Mouse (Mus musculus) midbrain, embryonic 16.5 days (tissue): ENCODE measurements at regions not wholly inside any gene's neighbourhood (a gene's known extent, or its start where the extent isn't known, plus 50 kb on each side); places are given as distances from the start of the nearest gene placed in this dataset.

Experiments
- ATAC-seq: fragments of 200-750 bp; cut with Nextera tagmentation; 2 replicates; pipeline ENCODE4 v1.8.0; 2017; ENCODE audit warnings: moderate TSS enrichment
- H3K27ac ChIP-seq: fragments of 300-500 bp; sonication (generic); 2 replicates; pipeline ENCODE4 v1.5.1; 2014; ENCODE audit warnings: mild to moderate bottlenecking, low read length, mixed read lengths
- H3K27me3 ChIP-seq: fragments of 300-500 bp; sonication (generic); 2 replicates; pipeline ENCODE4 v1.6.1; 2014; ENCODE audit warnings: low read depth, low read length, mixed read lengths; ENCODE audit not compliant: control insufficient read depth, insufficient read depth
- H3K36me3 ChIP-seq: fragments of 300-500 bp; sonication (generic); 2 replicates; pipeline ENCODE4 v1.6.1; 2014; ENCODE audit warnings: mild to moderate bottlenecking, low read length, moderate library complexity, mixed read lengths; ENCODE audit not compliant: control insufficient read depth, insufficient read depth
- H3K4me1 ChIP-seq: fragments of 300-500 bp; sonication (generic); 2 replicates; pipeline ENCODE4 v1.6.1; 2014; ENCODE audit warnings: mild to moderate bottlenecking, low read length, mixed read lengths; ENCODE audit not compliant: control insufficient read depth, insufficient read depth
- H3K4me2 ChIP-seq: fragments of 300-500 bp; sonication (generic); 2 replicates; pipeline ENCODE4 v1.6.1; 2014; ENCODE audit warnings: mild to moderate bottlenecking, low read length, mixed read lengths
- H3K4me3 ChIP-seq: fragments of 300-500 bp; sonication (generic); 2 replicates; pipeline ENCODE4 v1.5.1; 2014; ENCODE audit warnings: low read depth, mild to moderate bottlenecking, low read length, moderate library complexity, mixed read lengths
- H3K9ac ChIP-seq: fragments of 300-500 bp; sonication (generic); 2 replicates; pipeline ENCODE4 v1.6.1; 2014; ENCODE audit warnings: low read depth, low read length, mixed read lengths
- H3K9me3 ChIP-seq: fragments of 300-500 bp; sonication (generic); replicated peaks from 2 replicates; pipeline ENCODE4 v1.6.1; 2014; ENCODE audit warnings: mild to moderate bottlenecking, low read length, mixed read lengths; ENCODE audit not compliant: control insufficient read depth, poor library complexity, severe bottlenecking
- WGBS: fragments of 180-500 bp; shearing (Covaris S2); extraction: QIAGEN DNeasy Blood & Tissue Kit; methylation state at CpG from one replicate; pipeline ENCODE4 v1.1.7; 2014; 5-methylcytosine and 5-hydroxymethylcytosine counted together

DNA sequence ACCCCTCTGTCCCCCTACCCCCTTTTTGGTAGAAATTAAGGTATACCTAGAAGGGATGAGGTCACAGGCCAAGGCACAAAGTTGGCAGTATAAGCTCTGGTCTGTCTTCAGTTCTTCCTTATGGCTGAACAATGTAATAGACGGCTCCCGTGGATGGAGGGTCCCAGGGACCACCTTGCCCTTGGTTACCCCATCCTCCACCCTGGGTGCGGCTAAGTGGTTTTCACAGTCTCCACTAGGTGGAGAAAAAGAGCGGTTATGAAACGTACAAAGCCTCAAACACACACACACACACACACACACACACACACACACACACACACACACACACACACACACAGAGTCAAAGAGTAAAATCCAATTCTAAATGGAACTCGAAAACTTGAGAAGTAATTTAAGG is 93.1 kb downstream of the Nog start:
- no peaks in the 10 kb centered on the region for H3K36me3 ChIP-seq
- H3K9ac ChIP-seq, result no peak overlapping the region
- WGBS, result 43% methylated on average over 6 of the region's 6 CpGs
- no peak overlapping the region for H3K4me3 ChIP-seq
- H3K4me1 ChIP-seq, result 0 out of 2 replicates have a peak, but pooled peaks cover 4% of the 10 kb centered on the region
- no peak overlapping the region for H3K27ac ChIP-seq
- H3K4me2 ChIP-seq, result no peak overlapping the region
- no peak for ATAC-seq
- H3K9me3 ChIP-seq, result no peaks in the 10 kb centered on the region
- H3K27me3 ChIP-seq, result no peaks in the 10 kb centered on the region

DNA sequence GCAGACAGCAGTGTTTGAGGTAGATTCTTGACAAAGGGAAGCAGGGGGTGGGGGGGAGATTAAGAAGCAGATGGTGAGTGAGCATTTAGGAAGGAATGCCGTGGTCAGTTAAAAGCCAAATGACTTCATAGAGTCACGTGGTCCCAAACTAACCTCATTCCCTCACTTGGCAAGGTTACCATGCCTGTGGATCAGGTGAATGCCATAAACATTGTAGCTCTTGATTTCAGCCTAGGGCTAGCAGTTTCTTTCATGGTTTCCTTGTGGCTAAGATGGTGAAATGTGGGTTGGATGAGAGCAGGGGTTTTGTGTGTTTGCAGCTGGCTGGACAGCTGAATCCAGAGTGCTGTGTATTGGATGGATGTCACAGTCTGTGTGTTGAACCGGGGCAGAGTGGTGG is 95.3 kb downstream of the Nog start:
- ATAC-seq, result no peak
- Histone ChIP-seq H3K27me3 (peaks cover 2% of the 10 kb centered on the region; the same call in 1 of the 2 replicates), H3K36me3 (no peaks in the 10 kb centered on the region), H3K4me3 (no peak overlapping the region), H3K4me1 (0 out of 2 replicates have a peak, but pooled peaks cover 4% of the 10 kb centered on the region), H3K27ac (no peak overlapping the region), H3K4me2 (no peak overlapping the region), H3K9ac (no peak overlapping the region), H3K9me3 (no peaks in the 10 kb centered on the region)
- 26% methylated on average over 3 of the region's 3 CpGs for WGBS

DNA sequence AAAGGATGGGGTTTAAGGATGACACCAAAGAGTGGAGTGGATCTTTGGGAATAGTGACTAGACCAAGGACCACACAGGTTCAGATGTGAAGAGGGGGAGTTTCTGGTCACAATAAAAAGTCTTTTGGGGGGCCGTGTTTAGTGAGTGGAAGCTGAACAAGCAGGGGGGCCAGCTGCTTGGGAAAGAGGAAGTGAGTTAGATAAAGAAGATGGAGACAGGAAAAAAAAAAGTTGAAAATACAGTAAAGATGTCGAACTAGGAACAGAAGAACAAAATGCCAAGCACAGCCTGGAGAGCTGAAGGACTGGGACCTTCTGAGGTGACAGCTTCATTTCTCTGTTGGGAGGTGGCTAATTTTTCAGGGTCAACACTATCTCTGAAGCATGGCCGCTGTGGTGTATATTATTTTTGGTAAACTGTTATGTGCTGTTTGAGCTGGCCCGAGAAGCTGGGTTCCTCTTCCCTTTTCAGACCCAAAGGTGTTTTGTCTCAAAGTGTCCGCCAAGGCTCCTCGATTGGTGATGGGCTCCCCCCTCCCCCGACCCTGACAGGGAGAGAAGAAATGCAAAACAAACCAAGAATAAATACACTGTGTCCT is 97.1 kb downstream of the Nog start:
- no peak overlapping the region for H3K27ac ChIP-seq
- H3K36me3 ChIP-seq, result no peaks in the 10 kb centered on the region
- 73% methylated on average over 7 of the region's 7 CpGs for WGBS
- 0 out of 2 replicates have a peak, but pooled peaks cover 4% of the 10 kb centered on the region for H3K4me1 ChIP-seq
- no peak overlapping the region for H3K4me2 ChIP-seq
- H3K4me3 ChIP-seq, result no peak overlapping the region
- ATAC-seq, result no peak
- H3K9ac ChIP-seq, result no peak overlapping the region
- H3K9me3 ChIP-seq, result no peaks in the 10 kb centered on the region
- H3K27me3 ChIP-seq, result peaks cover 2% of the 10 kb centered on the region; the same call in 1 of the 2 replicates

DNA sequence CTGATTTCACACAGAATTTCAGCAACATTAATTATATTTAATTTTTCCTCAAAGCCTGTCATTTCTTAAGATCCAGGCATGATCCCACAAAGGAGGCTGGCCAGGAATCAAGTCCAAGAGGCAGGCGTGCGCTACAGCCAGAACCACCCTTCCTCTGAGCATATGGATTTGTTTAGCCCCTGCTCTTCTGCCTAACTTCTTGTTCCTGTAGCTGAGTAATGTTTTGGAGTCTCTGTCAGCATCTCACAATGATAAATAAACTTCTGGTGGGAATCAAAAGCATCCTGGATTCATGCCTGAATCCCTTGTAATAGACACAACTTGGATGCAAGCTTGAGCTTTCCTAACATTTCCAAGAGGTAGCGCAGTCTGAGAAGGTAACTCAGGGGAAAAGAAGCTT is 101.7 kb downstream of the Nog start:
- ATAC-seq, result no peak
- no peaks in the 10 kb centered on the region for H3K4me1 ChIP-seq
- no peak overlapping the region for H3K27ac ChIP-seq
- 95% methylated on average over 3 of the region's 3 CpGs for WGBS
- H3K9me3 ChIP-seq, result 0 out of 2 replicates have a peak, but pooled peaks cover 2% of the 10 kb centered on the region
- H3K27me3 ChIP-seq, result peaks cover 2% of the 10 kb centered on the region; the same call in 1 of the 2 replicates
- no peak overlapping the region for H3K4me3 ChIP-seq
- H3K4me2 ChIP-seq, result no peak overlapping the region
- H3K36me3 ChIP-seq, result no peaks in the 10 kb centered on the region
- no peak overlapping the region for H3K9ac ChIP-seq

DNA sequence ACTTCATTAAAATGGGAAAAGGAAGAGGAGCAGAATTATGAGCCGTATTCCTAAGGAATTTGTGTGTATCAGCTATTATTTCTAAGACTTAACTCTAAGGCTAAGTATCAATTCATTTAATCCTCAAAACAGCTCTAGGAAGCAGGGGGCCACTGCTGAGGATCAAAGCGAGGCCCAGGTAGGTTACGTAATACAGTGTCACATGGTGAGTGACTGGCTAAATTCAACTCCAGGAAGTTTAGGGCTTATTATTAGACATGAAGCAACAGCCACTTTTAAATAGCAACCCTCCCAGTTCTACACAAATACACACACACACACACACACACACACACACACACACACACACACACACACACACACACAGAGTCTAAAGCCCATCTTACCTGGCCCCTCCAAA is 109.3 kb downstream of the Nog start:
- Histone ChIP-seq H3K27ac (no peak overlapping the region), H3K27me3 (no peaks in the 10 kb centered on the region), H3K4me2 (no peak overlapping the region), H3K9ac (no peak overlapping the region), H3K9me3 (0 out of 2 replicates have a peak, but pooled peaks cover 2% of the 10 kb centered on the region), H3K36me3 (no peaks in the 10 kb centered on the region), H3K4me3 (no peak overlapping the region), H3K4me1 (no peaks in the 10 kb centered on the region)
- WGBS, result 67% methylated on average over 3 of the region's 3 CpGs
- ATAC-seq, result no peak

DNA sequence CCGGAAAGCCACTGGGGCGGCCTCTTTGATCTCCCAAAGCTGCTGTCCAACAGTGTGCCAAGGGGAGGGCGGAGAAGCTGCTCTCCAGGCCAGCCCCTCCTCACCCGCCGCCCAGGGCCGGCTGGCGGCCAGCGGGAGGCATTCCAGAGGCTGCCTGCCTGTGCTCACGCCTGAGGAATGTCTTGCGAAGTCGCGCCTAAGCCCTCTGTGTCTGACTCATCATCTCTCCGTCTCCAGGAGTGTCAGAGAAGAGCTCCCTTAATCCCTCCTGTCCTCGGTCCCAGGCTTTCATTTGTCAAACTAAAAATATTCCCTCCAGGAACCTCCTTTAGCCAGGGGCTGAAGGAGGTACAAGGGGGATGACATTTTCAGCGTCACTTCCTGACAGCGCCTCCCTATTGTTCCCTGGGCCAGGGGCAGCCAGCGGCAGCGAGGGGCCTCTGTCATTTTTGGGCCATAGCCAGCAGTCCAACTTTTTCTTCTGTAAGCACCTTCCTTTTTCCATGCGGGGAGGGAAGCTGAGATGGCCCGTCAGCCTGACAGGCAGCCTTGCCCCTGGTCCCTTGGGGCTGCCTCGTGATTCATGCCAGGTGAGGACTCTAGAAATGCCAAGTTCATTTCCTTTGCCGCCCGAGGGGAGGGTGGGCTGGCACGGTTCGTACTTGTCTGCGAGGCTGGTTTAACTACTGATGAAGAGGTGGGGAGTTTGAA is 113.4 kb downstream of the Gm525 start:
- Histone ChIP-seq H3K9me3 (no peaks in the 10 kb centered on the region), H3K36me3 (no peaks in the 10 kb centered on the region), H3K9ac (no peak overlapping the region), H3K4me3 (no peak overlapping the region), H3K4me1 (peaks cover 8% of the 10 kb centered on the region), H3K4me2 (peak overlapping the region; percentile 40), H3K27ac (no peak overlapping the region), H3K27me3 (no peaks in the 10 kb centered on the region)
- ATAC-seq, result peak; percentile 75
- 9% methylated on average over 25 of the region's 26 CpGs for WGBS

DNA sequence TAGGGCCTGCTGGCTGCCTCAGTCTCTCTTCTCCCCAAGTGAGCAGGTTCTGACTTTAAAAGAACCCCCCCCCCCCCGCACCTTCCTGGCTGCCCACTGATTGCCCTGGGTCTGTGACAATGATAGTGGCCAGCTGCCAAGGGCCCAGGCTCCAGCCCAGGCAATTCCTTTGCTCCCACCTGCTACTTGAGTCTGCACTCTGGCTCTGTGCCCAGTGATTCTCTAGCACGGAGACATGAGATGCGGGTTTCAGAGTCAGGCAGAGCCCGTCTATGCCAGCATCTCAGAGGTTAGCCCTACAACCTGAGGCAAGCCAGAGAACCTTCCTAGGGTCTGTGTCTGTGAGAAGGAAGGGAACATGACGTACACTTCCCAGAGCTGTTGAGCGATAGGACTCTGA is 112.2 kb downstream of the Gm525 start:
- H3K36me3 ChIP-seq, result no peaks in the 10 kb centered on the region
- no peak overlapping the region for H3K4me2 ChIP-seq
- 58% methylated on average over 6 of the region's 6 CpGs for whole genome bisulfite sequencing
- no peak overlapping the region for H3K9ac ChIP-seq
- H3K9me3 ChIP-seq, result no peaks in the 10 kb centered on the region
- ATAC-seq, result no peak
- no peak overlapping the region for H3K4me3 ChIP-seq
- H3K27ac ChIP-seq, result no peak overlapping the region
- H3K4me1 ChIP-seq, result peaks cover 8% of the 10 kb centered on the region
- H3K27me3 ChIP-seq, result no peaks in the 10 kb centered on the region

DNA sequence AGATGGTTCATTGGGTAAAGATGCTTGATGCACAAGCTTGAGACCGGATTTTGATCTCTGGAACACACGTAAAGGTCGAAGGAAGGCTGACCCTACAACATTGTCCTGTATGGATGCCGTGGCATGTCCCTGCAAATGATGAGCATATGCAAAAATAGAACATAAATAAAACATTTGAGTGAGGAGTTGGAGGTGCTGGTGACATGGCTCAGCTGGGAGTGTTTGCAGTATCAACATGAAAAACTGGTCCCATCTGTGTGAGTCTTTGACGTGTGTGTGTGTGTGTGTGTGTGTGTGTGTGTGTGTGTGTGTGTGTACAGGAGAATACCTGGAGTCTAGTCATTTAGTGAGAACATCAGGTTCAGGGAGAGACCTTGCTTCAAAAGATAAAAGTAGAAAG is 107.8 kb downstream of the Gm525 start:
- Histone ChIP-seq H3K27ac (no peak overlapping the region), H3K4me2 (no peak overlapping the region), H3K4me1 (peaks cover under 1% of the 10 kb centered on the region; the same call in 1 of the 2 replicates), H3K9ac (no peak overlapping the region), H3K36me3 (no peaks in the 10 kb centered on the region), H3K27me3 (no peaks in the 10 kb centered on the region), H3K4me3 (no peak overlapping the region), H3K9me3 (no peaks in the 10 kb centered on the region)
- ATAC-seq, result no peak
- 90% methylated on average over 5 of the region's 5 CpGs for WGBS

DNA sequence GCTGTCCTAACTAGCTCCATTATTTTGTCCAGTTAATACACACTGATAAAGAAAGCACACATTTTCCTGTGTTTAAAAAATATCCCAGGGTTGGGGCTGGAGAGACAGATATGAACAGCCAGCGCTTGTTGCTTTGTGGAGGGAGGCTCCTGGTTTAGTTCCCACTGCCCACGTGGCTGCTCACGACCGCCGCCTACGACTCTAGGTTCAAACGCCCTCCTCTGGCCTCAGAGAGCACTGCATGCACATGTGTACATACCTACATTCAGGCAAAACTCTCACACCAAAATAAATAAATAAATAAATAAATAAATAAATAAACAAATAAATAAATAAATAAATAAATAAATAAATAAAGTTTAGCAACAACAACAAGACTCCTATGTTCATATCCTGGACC is 104.8 kb downstream of the Gm525 start:
- no peak overlapping the region for H3K27ac ChIP-seq
- no peak overlapping the region for H3K9ac ChIP-seq
- no peak overlapping the region for H3K4me3 ChIP-seq
- no peaks in the 10 kb centered on the region for H3K9me3 ChIP-seq
- no peaks in the 10 kb centered on the region for H3K27me3 ChIP-seq
- no peak overlapping the region for H3K4me2 ChIP-seq
- H3K36me3 ChIP-seq, result no peaks in the 10 kb centered on the region
- H3K4me1 ChIP-seq, result 0 out of 2 replicates have a peak, but pooled peaks cover 2% of the 10 kb centered on the region
- ATAC-seq, result no peak
- WGBS, result 95% methylated on average over 7 of the region's 7 CpGs
